Mouse (Mus musculus) E14TG2a.4 (cell line): ENCODE data around the gene Rhob.
A peak's percentile ranks its signal among the peaks of the same experiment; 100 is the strongest.

Experiments used
- H3K27me3 ChIP-seq: 2 replicates; pipeline ENCODE4 v1.6.1; 2014; ENCODE audit warnings: low read length, control low read depth; ENCODE audit not compliant: insufficient read depth
- H3K36me3 ChIP-seq: 2 replicates; pipeline ENCODE4 v1.6.1; 2014; ENCODE audit warnings: low read length, control low read depth; ENCODE audit not compliant: insufficient read depth
- H3K4me1 ChIP-seq: replicated peaks from 2 replicates; pipeline ENCODE4 v1.6.1; 2014; ENCODE audit warnings: low read depth, low read length, control low read depth
- H3K4me3 ChIP-seq: replicated peaks from 2 replicates; pipeline ENCODE4 v1.5.1; 2014; ENCODE audit warnings: mild to moderate bottlenecking, low read length
- H3K9me3 ChIP-seq: 2 replicates; pipeline ENCODE4 v1.6.1; 2014; ENCODE audit warnings: low read length, control low read depth
- CTCF ChIP-seq: conservative IDR thresholded peaks from 2 replicates; pipeline ENCODE4 v1.5.1; 2014; ENCODE audit warnings: low read length
- NANOG ChIP-seq: IDR thresholded peaks from 2 replicates; pipeline ENCODE4 v1.6.1; 2014; ENCODE audit warnings: borderline replicate concordance, low read length, mixed read lengths
- POU5F1 ChIP-seq: IDR thresholded peaks from 2 replicates; pipeline ENCODE4 v1.6.1; 2014; ENCODE audit warnings: low read length, borderline replicate concordance

Gene Rhob

DNA sequence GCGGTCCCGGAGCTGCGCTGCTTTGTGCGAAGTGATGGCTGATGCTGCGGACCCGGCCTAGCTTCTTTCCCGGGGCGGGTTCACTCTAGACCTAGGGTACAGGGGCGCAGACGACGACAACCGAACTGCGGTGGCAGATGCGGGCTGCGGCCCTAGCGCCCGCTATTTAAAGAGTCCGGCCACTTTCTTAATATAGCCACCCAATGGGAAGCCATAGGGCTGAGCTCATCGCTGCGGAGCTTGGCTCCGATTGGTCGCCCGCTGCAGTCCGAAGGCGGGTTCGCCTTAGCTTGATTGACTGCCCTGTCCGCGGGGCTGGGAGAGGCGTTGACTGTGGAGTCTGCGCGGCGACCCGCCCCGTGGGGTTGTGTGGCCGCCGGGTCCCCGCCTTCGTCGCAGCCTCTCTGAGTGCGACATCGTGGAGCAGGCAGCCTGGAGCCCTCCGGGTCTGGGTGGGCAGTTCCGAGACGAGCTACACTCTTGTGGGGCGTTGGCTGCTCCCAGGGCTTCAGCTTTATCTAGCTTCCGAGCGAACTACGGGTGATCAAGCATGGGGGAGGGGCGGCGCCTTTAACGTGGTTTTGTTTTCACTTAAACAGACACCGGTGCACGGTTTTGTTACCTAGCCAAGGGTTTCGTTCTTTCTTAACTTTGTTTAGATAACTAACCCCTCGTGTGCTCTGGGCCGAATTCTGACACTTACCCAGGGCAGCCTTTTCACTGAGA, at the start of gene Rhob:
Gene Rhob, minus strand, starts transcription at position 139 of the 726 bp plus-strand sequence.
- peaks cover 15% of the 10 kb centered on the region for H3K27me3 ChIP-seq
- H3K36me3 ChIP-seq, result no peaks in the 10 kb centered on the region
- peaks cover 45% of the 10 kb centered on the region for H3K4me1 ChIP-seq
- no peak for TF ChIP-seq CTCF
- TF ChIP-seq NANOG, result no peak
- no peak for TF ChIP-seq POU5F1
- H3K9me3 ChIP-seq, result no peaks in the 10 kb centered on the region
- peak within 1 kb of the TSS; percentile 91 for H3K4me3 ChIP-seq

GRCm38 (mm10) chr12:8547357-8547756, 47.5 kb upstream of the Rhob start:
- no peaks in the 10 kb centered on the region for H3K27me3 ChIP-seq
- no peaks in the 10 kb centered on the region for H3K9me3 ChIP-seq
- peaks cover 39% of the 10 kb centered on the region for H3K4me1 ChIP-seq
- no peaks in the 10 kb centered on the region for H3K36me3 ChIP-seq
- no peak overlapping the region for H3K4me3 ChIP-seq
- TF ChIP-seq POU5F1, result no peak
- peak; percentile 97 for TF ChIP-seq CTCF
- TF ChIP-seq NANOG, result peak; percentile 55; the same call in 1 of the 2 replicates

DNA sequence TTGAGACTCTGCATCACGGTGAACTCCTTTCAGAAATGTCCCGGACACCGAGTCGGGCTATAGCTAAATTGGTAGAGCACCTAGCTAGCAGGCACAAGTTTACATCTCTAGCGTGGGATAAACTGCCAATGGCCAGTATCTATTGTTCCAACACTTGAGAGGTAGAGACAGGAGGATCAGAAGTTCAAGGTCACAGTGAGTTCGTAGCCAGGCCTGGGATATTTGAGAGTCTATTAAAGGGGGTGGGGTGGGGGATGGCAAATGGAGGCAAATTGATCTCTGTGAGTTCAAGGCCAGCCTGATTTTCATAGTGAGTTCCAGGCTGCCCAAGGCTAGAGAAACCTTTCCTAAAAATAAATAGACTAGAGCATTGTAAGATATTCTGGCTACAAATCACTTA, 47.0 kb upstream of the Rhob start:
- H3K36me3 ChIP-seq, result no peaks in the 10 kb centered on the region
- H3K27me3 ChIP-seq, result no peaks in the 10 kb centered on the region
- H3K4me3 ChIP-seq, result no peak overlapping the region
- TF ChIP-seq CTCF, result no peak
- TF ChIP-seq NANOG, result no peak
- TF ChIP-seq POU5F1, result no peak
- H3K9me3 ChIP-seq, result no peaks in the 10 kb centered on the region
- peaks cover 39% of the 10 kb centered on the region for H3K4me1 ChIP-seq

DNA sequence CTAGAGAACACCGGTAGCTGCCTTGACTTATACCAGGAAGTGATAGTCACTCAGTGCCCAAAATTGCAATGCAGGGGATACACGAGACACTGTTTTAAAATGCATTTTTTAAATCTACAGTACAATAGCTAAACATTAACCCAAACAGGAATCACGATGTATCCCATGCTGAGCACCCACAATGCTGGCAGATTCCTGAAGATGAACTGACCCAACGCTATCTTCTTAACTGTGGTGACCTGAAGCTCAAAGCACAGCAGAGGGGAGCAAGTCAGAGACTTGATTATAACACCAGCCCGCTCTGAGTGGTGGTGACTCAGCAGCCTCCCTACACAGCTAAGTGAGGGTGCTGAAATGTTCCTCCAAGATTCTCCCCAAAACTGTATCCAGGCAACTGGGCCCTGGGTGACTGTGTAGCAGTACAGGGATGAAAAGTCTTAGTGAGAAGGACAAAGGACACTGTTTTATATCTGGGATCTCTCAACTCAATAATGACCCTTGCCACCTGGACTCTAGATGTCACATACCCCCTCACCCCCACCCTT, 45.3 kb upstream of the Rhob start:
- H3K27me3 ChIP-seq, result no peaks in the 10 kb centered on the region
- no peak overlapping the region for H3K4me3 ChIP-seq
- peaks cover 39% of the 10 kb centered on the region for H3K4me1 ChIP-seq
- H3K9me3 ChIP-seq, result no peaks in the 10 kb centered on the region
- TF ChIP-seq POU5F1 (no peak), CTCF (no peak), NANOG (no peak)
- no peaks in the 10 kb centered on the region for H3K36me3 ChIP-seq

- Histone ChIP-seq H3K4me1 (peaks cover 46% of the 10 kb centered on the region), H3K4me3 (no peak overlapping the region), H3K9me3 (no peaks in the 10 kb centered on the region), H3K27me3 (peaks cover 4% of the 10 kb centered on the region; the same call in 1 of the 2 replicates), H3K36me3 (no peaks in the 10 kb centered on the region)
- TF ChIP-seq NANOG, result no peak
- TF ChIP-seq POU5F1, result no peak
- TF ChIP-seq CTCF, result no peak
These were observed 42.6 kb upstream of the Rhob start for GRCm38 (mm10) chr12:8542371-8542770.

- no peaks in the 10 kb centered on the region for H3K9me3 ChIP-seq
- peaks cover 19% of the 10 kb centered on the region for H3K4me1 ChIP-seq
- H3K27me3 ChIP-seq, result peaks cover 4% of the 10 kb centered on the region; the same call in 1 of the 2 replicates
- TF ChIP-seq POU5F1 (no peak), CTCF (no peak), NANOG (no peak)
- no peak overlapping the region for H3K4me3 ChIP-seq
- no peaks in the 10 kb centered on the region for H3K36me3 ChIP-seq
These were observed 39.7 kb upstream of the Rhob start for GRCm38 (mm10) chr12:8539471-8539870.

- peaks cover 4% of the 10 kb centered on the region; the same call in 1 of the 2 replicates for H3K27me3 ChIP-seq
- no peaks in the 10 kb centered on the region for H3K36me3 ChIP-seq
- no peak overlapping the region for H3K4me3 ChIP-seq
- H3K9me3 ChIP-seq, result no peaks in the 10 kb centered on the region
- TF ChIP-seq CTCF (no peak), POU5F1 (no peak), NANOG (no peak)
- H3K4me1 ChIP-seq, result peaks cover 11% of the 10 kb centered on the region; the same call in 1 of the 2 replicates
These were observed 37.5 kb upstream of the Rhob start for GRCm38 (mm10) chr12:8537291-8537690.

DNA sequence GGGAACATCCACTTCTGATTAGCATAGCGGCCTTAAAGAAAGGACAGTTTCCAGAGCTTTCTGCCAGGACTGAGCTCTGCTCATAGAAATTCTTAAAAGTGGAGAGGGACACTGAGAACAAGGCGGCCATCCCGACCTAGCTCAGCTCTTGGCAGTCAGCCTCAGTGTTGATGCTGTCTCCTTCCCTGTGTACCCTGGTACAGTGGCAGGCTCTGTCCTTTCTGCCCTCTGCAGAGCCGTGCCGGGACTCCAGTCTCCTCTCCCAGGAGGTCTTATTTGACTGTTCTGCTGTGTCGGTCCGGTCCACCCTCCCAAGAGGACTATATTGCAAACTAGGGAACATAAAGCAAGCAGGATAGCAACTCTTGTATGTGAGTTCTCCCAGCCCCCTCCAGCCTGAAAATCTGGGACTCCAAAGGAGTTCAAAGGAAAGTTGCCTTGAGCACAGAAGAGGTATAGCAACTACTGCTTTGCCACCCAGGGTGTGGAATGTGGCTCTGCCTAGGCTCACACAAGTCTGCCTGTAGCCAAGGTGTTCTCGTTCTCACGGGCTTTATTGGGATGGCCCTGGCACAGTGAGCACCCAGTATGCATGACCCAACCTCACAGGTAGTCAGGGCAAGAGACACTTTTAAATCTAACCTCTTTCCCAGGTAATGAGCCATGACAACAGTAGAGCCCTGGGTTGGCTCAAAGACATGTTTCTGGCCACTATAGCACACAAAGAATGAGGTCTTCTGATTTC, 36.6 kb upstream of the Rhob start:
- no peak overlapping the region for H3K4me3 ChIP-seq
- TF ChIP-seq NANOG (no peak), POU5F1 (no peak), CTCF (no peak)
- H3K36me3 ChIP-seq, result no peaks in the 10 kb centered on the region
- H3K4me1 ChIP-seq, result peaks cover 11% of the 10 kb centered on the region; the same call in 1 of the 2 replicates
- H3K27me3 ChIP-seq, result peaks cover 4% of the 10 kb centered on the region; the same call in 1 of the 2 replicates
- H3K9me3 ChIP-seq, result no peaks in the 10 kb centered on the region
